Mouse (Mus musculus): ENCODE results near the gene Arrdc5.
A peak's percentile ranks its signal among the peaks of the same experiment; 100 is the strongest.

The Arrdc5 gene

DNA sequence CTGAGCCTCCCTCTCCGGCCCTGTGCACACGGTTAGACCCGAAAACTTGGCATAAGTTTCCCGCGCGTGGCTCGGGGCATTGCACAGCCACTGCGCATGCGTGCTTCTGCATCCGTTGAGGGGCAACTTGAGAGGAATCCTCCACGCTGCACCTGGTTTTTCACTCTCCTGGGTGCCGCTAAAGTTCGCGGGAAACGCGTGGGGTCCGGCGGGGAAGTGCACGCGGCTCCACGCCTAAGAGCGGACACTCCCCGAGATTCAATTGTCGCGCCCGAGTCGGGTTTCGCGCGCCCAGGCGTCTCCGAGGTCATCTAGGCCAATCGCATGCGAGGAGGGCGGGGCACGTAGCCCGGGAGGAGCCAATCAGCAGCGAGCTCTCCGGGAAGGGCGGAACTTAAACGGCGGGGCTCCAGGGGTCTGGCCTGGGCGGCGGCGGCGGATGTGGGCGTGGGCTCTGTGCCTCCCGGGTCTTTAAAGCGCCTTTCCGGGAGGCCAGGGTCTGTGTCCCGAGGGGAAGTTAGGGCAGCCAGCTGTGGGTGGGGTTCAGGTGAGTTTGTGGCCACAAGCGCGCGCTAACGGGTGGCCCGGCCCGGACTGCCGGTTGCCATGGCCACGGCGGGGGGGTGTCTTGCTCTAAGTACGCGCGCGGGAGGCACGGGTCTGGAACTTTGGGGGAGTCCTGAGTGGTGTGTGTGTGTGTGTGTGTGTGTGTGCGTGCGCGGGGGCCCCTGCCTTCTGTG is 3.9 kb upstream of the Arrdc5 start:
- peak; percentile 96 for DNase-seq (ENCODE audit: low read depth)

DNA sequence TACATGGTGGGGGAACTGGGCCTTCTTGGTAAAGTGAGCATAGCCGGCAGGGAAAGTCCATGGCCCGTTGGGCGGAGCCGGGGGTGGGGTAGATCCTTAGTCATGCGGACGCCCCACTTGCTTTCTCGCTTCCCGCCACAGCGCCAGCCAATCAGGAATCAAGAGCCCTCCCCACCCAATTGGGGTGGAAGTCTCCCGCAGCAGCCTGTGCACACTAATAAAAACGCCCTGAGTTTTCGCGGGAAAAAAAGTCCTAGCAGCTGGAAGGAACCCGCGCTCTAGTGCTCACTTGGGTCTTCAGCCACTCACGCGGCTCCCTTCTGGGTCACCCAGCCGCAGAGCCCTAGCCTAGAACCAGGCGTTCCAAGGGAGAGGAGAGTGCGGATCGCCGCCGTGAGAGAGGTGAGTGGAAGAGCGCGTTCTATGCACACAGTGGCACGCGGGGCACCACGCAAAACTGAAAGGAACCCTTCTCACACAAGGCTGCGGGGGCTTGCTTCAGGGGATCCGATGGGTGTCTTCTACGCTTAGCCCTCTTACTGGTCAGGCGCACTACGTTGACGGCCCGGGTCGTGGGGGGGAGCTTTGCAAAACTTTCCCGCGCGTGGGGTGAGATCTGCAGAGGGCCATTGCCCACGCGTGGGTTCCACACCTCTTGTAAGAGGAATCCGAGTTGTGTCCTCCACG is 3.2 kb upstream of the Arrdc5 start, which contains the start of gene Uhrf1:
TSS of gene Uhrf1 (plus strand) at position 162 of the 687 bp plus-strand sequence.
- DNase-seq (ENCODE audit: low read depth) = peak; percentile 97

DNA sequence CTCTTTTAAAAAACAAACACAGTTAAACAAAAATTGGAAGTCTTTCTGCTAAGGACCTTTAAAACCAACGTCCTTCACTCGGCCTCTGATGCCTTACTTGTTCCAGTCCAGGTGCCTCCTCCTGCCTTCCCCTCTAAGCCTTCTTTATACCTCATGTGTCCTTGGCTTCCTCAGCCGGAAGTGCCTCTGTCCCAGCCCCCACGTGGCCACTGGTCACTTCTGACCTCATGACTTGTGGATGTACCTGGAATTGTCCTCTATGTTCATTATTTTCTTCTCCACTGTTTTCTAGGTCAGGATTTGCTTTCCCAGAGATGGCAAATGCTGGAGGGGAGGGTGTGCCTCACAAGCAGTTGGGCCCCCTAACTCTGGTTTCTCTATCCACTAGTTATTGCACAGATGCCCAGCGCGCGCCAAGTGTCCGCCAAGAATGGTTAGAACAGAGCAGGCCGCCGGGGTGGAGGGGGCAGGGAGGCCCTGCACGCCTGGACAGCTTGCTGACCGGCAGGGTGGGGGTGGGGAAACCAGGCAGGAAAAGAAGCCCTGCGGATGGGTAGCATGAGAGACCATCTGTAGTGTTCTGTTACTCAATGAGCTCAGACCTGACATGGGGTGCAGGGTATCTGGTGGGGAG is 2.4 kb upstream of the Arrdc5 start:
- DNase-seq (ENCODE audit: low read depth) = no peak

DNA sequence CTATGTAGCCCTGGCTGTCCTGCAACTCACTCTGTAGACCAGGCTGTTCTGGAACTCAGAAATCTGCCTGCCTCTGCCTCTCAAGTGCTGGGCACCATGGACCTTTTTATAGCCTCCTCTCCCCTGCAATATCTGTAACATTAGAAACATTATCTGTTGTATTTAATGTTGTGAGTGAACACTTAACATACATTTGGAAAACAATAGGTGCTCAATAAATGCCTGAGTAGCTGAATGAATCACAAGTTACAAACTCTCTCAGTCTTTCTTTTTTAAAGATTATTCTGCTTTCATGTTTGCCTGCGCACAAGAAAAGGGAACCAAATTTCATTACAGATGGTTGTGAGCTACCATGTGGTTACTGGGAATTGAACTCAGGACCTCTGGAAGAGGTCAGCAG is 1.8 kb downstream of the Arrdc5 start:
- no peak for DNase-seq (ENCODE audit: low read depth)

DNA sequence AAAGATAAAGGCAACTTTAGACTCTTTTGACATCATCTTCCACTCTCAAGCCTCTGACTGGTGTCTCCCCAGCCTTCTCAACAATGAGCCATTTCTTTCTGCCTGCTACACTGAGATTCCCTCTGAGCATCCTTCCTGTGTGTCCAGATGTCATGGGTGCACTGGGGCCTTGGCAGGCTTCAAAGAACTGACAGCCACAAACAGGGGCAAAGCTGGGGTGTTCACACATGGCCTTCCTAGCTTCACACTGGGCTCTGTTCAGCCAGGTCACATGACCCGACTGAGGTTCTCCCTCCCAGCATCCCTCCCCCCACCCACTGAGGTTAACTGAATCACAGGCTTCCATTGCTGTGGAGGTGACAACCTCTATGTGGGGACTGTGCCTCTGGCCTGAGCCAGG is 3.9 kb downstream of the Arrdc5 start:
- DNase-seq (ENCODE audit: low read depth) = no peak

DNA sequence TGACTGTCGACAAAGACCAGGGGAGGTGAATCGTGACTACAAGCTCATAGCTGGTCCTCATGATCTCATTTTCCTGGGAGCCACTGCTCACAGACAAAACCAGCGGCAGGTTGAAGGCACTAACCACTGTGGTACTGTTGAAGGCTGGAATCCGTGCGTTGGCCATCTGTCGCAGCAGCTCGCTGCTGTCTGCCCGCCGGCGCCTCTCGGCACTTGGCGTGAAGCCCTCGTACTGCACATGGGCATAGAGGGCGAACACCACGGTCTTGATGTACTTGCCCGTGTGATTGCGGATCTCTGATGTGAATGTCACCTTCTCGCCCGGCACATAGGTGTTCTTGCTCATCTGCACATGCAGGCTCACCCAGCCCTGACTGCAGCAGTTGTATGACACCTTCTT is 5.8 kb downstream of the Arrdc5 start:
- no peak for DNase-seq (ENCODE audit: low read depth)

DNA sequence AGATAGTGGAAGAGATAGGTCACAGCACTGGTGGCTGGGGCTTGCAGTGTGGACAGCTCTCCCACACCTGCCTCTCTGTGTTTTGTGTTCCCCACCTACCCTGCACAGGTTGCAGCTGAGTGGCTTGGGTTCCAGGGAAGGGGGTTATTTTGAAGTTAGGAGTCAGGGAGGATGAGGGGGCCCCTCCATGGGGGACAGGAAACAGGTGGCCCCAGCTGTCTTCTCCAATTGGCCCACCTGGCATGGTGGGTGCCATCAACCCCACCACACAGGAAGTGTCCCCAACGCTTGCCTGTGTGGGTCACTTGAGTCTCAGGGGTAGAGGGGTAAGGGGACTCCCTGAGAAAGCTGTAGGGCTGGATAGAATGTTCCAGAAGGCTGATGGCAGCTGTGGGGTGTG is 6.8 kb downstream of the Arrdc5 start:
- no peak for DNase-seq (ENCODE audit: low read depth)

DNA sequence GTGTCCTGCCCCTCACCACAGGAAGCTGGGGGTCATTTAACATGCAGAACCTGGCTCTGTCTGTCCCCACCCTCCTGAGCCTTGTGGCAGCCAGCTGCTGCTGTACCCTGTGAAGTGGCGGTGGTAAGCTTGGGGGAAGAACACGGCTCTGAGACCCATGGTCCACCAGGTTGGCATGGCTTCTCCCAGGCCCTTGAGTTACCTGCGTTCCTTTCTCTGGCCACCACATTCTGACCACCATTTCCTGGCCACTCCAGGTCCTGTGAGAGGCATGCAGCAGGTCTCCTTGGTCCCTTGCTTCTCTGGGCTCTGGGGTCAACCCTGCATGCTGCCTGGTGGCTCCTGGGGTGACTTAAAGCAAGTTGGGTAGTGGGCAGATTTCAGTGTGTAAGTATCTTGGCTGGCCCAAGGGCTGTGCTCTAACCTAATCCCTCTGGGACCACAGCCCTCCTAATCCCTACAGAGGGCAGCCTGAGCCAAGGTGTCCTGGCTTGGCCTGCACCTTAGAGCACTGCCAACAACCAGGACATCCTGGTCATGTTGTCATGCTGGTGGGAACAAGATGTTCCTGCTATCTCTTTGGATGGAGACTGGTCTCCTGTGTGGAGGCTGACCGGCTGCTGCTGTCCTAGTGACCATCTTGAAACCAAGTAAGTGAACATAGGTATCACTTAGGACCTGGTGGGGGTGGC is 7.4 kb downstream of the Arrdc5 start, which contains the start of gene Plin3:
TSS of gene Plin3 (minus strand) at position 343 of the 692 bp plus-strand sequence.
- no peak for DNase-seq (ENCODE audit: low read depth)

DNA sequence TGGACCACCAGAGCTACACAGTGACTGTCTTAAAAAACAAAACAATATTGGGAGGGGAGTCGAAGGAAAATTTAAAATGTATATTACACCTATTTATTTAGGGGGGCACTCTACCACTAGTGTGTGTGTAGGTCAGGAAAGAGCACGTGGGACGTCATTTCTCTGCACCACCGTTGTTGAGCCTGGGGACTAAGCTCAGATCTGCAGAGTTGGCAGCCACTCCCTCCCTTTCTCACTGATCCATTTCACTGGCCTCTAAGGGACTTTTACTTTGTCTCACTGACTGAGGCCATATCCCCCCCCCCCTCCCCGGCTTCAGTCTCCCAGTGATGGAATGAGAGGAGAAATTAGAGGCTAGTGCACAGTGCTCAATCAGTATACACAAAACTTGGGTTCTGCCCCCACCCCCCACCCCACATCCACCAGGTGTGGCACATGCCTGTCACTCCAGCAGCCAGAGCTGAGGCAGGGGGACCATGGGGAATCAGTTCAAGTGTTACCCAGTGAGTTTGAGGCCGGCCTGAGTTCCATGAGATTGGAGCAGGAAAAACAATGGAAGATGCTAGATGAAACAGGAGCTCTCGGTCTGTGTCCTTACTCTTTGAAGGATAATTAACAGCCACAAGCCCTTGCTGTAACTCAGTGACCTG is 8.1 kb downstream of the Arrdc5 start:
- no peak for DNase-seq (ENCODE audit: low read depth)

DNA sequence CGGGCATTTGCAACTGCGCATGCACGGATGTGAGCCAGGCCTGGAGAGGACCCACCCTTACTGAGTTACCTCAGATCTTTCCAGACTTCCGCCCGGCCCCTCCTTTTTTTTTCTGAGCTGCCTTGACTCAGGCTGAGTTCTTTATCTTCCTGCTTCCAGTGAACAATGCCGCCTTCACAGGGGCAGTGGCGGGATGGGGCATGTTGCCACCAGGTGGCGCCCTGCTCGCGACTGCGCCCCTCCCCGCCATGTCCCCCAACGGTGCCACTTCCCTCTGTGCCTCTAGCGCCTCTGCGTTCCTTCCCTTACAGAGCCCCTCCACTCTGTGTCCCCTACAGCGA is 8.9 kb downstream of the Arrdc5 start:
- DNase-seq (ENCODE audit: low read depth) = peak; percentile 88

DNA sequence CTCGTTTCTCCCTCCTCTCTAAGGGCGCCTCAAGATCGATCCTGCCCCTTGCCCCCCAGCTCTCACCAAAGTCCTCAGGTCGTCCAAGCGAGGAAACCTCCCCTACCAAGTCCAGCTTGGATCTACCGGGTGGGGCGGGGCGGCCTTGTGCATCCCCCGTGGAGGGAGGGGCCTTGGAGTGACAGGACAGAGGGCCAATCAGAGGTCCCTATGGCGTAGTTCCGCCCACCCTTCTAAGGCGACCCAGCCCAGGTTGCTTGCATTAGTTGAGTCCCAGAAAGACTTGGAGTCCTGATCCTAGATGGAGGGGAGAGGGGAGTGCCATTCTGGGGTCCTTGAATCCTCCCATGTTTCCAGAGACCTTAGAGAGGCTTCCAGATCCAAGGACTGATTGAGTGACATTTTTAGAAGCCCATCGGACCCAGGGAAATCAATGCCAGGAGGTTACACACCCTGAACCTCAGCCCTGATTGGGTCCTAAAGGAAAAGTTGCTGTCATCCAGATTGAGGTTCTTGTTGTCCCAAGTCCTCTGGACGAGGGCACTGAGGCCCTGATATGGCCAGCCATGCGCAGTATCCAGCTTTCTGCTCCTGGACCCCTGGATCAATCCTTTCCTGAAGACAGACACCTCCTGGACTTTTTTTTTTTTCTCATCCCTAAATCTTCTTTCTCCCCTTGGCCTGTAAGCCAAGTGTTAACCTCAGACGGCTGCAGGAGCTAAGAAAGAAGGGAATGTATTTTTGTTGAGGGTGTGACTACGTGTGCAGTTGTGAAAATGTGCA is 9.5 kb downstream of the Arrdc5 start:
- DNase-seq (ENCODE audit: low read depth) = peak; percentile 91

DNA sequence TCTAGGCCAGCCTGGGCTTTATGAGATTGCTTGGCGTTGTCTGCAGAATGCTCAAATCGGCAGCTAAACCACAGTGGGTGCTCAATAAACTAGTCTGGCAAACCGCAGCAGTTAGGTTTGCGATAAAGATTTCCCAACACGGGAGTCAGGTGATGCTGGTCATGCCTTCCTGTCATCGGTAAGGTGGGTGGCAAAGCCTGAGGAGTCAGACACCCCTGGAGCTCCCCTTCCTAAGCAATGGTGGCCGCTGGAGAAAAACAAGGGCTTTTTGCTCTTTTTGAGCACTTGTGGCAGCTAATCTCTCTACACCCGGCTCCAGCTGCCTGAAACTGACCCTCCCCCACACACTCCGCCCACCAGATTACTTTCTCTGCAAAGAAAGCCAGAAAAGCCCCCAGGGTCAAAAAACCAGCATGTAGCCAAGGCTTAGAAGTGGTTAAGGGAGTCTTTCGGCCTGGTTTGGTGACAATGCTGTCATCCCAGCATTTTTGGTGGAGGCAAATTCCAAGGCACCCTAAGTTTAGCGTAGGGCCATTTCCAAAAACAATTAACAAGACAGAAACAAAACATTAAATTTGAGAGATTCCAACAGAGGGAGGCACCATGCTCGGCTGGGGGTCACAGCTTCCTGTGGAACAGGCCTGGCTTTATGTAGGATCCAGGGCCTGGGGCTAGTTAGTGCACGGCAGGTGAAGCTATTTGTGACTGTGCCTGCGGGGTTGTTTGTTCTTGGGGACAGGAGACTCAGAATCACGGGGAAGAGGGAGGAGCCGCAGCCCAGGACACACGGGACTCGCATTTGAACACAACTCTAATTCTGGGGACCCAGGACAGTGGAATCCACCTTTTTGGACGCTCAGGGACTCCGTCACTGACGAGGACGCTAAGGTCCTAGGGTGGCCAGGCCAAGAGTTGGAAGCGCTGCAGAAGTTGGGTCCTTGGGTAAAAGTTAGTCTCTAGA is 10.4 kb downstream of the Arrdc5 start:
- DNase-seq (ENCODE audit: low read depth) = peak; percentile 59

DNA sequence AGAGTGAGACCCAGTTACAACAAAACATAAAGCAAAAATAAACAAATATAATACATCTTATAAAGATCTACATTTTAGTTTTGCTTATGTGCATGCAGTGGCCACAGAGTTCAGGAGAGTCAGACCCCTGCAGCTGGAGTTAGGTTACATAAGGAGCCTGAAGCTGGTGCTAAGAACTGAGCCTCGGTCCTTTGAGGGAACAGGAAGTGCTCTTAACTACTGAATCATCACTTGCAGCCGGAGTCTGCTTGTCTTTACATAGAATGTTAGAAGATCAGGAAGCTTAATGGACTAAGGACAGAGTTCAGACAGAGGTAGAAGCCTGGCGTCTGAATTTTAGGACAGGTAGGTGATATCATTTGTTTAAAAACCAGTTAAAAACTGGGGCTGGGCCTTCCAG is 11.2 kb downstream of the Arrdc5 start:
- DNase-seq (ENCODE audit: low read depth) = no peak

DNA sequence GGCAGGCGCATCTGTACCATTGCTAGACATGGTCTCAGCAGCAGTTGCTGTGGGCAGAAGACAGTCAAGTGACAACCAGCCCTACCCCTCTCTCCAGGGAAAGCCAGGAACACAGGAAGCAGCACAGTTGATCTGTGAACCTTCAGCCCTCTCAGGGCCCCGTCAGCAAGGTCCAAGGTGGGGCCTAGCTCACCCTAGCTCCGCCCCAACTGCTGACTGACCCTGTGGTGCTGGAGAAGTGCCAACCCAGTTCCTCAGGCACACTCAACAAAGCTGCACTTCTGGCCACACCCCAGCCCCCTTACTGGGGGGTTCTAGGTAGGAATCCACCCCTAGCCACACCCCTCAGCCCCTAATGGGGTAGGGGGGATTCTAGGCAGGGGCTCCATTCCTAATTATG is 12.3 kb downstream of the Arrdc5 start:
- no peak for DNase-seq (ENCODE audit: low read depth)

DNA sequence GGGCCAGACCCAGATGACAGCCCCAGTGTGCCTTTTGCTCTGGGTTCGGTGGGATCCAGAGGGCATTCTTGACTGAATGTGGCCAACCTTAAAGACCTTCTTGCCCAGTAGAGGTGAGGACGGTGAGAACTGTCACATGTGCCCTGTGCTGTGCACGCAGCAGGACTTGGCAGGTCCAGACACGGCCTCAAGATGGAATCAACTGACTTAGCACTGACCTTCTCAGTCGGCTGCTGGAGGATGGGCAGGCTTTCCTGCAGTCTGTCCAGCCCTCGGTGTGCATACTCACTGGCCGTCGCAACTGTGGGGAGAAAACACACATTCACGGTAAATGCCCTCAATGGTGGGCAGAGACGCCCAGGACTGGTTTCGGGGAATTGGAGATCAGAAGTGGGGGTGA is 14.1 kb downstream of the Arrdc5 start:
- DNase-seq (ENCODE audit: low read depth) = no peak

DNA sequence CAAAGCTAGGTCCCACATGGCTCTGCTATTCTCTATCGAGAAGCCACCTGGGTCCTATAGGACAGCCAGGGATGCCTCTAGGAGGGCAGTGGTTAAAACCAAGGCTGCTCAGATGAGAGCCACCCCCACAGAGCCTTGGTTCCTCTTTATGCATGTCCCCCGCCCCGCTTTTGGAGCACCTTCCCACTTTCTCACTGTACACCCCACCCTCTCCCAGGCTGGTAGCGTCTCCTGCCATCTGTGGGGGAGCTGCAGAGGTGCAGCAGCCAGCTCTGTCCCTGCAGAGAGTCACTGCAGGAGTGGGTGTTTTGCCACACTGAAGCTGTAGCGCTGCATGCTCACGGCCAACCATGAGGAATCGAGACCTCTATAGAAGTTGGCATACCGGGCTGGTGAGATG is 16.8 kb downstream of the Arrdc5 start:
- no peak for DNase-seq (ENCODE audit: low read depth)

DNA sequence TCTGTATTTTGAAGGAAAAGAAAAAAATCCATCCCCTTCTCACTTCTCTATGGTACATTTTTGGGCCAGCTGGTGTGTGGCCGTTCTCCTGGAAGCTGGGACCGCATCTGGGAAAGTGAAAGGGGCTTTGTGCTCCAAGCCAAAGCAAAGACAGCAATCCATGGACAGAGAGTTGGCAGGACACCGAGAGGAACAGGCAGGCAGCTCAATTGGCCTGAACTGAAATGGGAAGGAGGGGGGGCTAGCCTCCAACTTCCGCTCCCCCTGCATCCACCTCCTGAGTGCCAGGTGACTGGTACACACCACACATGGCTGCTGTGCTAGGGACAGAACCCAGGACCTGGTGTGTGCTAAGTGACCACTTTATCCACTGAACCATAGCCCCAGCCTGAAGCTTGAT is 17.3 kb downstream of the Arrdc5 start:
- no peak for DNase-seq (ENCODE audit: low read depth)

DNA sequence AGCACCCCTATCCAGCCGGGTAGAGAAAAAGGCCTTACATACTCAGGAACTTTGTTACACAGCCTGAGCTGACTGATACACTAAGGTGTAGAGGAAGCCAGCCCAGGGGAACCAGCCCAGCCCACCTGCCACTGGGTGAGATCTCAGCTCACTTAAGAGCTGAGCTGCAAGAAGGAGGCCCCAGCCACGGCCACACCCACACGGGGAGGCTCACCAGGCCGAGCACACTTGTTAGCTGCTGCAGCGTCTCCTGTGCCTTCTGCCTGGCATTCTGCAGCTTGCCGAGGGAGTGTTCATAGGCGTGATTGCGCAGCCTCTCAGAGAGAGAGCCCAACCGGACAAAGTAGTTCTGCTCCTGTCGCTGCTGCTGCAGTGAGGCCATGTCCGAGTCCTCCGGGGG is 18.9 kb downstream of the Arrdc5 start:
- DNase-seq (ENCODE audit: low read depth) = no peak

DNA sequence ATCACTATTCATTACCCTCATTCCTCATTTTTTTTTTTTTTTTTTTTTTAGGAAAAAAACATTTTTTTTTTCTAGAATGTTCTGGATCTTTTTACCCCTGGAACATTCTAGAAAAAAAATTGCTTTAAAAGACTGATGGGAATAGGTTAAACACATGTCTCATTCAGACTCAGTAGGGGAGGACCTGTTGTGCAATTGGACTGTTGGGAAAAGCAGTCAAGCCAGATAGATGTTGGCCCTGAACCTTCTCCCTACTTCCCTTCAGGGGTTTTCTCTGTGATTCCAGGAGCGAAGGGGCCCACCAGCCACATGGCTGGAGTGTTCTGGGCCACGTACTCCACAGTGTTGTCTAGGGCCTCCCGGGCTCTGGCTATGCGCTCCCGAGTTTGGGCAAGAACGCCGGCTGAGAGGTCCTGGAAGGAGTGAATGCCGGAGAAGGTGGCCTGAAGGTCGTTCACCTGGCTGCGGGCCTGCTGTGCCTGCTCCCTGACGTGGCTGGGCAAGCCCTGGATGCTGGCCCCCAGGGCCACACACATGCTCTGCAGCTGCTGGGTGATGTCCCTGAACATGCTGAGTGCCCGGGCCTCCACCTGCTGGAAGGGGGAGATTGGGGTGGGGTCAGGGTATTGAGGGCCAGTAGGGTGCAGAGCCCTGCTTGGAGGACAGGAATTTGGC is 20.5 kb downstream of the Arrdc5 start:
- DNase-seq (ENCODE audit: low read depth) = no peak

DNA sequence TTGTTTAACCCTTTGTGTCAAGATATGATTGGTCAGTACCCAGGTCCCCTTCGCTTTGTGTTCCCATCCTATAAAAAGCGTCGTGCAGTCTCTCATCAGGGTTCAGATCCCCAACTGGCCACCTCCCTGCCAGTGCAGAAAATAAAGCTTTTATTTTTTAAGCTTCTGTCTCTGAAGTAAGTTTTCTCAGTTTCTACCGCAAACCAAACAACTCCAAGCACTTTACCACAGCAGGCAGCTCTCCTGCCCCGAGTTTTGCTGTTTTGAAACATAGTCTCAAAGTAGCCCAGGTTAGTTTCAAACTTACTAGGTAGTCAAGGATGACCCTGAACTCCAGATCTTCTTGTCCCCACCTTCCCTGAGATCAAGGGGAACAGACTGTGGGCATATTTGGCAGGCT is 21.7 kb downstream of the Arrdc5 start:
- no peak for DNase-seq (ENCODE audit: low read depth)
